Mouse (Mus musculus): ENCODE data around the gene Polr3e. TPM values are rescaled to one million over a fixed set of nuclear protein-coding genes. Genes with fewer than 3 reads are reported as not detected.

Gene Polr3e
- polyA plus RNA-seq, 1 experiment from 2014 or later = 16.6 TPM

- H3K27me3 ChIP-seq (ENCODE audit: control insufficient read depth, insufficient read depth, low read length) = no peaks in the 10 kb centered on the region
- H3K9me3 ChIP-seq (ENCODE audit: control insufficient read depth, low read length) = no peaks in the 10 kb centered on the region
- 4% methylated on average over 39 of the region's 39 CpGs for WGBS
- DNase-seq (ENCODE audit: low spot score) (peak; percentile 48), ATAC-seq (ENCODE audit: low FRiP score) (peak; percentile 51)
- H3K9ac ChIP-seq = peak overlapping the region; percentile 82
- H3K36me3 ChIP-seq (replicated peaks; ENCODE audit: control insufficient read depth, insufficient read depth) = no peaks in the 10 kb centered on the region
- H3K4me1 ChIP-seq (replicated peaks; ENCODE audit: control insufficient read depth, insufficient read depth, low read length) = peaks cover 27% of the 10 kb centered on the region
- peak overlapping the region; percentile 57 for H3K4me2 ChIP-seq (replicated peaks)
- H3K27ac ChIP-seq = peak overlapping the region; percentile 22; the same call in 1 of the 2 replicates
- H3K4me3 ChIP-seq (replicated peaks; ENCODE audit: low read length) = peak overlapping the region; percentile 95
These were observed 63.7 kb downstream of the Polr3e start for GRCm38 (mm10) chr7:120980931-120981924.

- Histone ChIP-seq H3K4me3 (replicated peaks; ENCODE audit: low read length) (peak within 1 kb of the TSS; percentile 95), H3K27me3 (ENCODE audit: control insufficient read depth, insufficient read depth, low read length) (no peaks in the 10 kb centered on the region), H3K9me3 (ENCODE audit: control insufficient read depth, low read length) (no peaks in the 10 kb centered on the region), H3K4me1 (replicated peaks; ENCODE audit: control insufficient read depth, insufficient read depth, low read length) (peaks cover 24% of the 10 kb centered on the region), H3K4me2 (replicated peaks) (peak within 1 kb of the TSS; percentile 59), H3K36me3 (replicated peaks; ENCODE audit: control insufficient read depth, insufficient read depth) (no peaks in the 10 kb centered on the region), H3K9ac (peak within 1 kb of the TSS; percentile 82), H3K27ac (peak within 1 kb of the TSS; percentile 59)
- peak; percentile 100 for DNase-seq (ENCODE audit: low spot score)
- ATAC-seq (ENCODE audit: low FRiP score) = peak; percentile 98
- under 1% methylated on average over 46 of the region's 46 CpGs for WGBS
These were observed 64.8 kb downstream of the Polr3e start, which contains the start of the genes Cdr2 and Mfsd13b for GRCm38 (mm10) chr7:120982200-120982841. Gene Cdr2, minus strand, starts transcription at chr7:120982312. Gene Mfsd13b, plus strand, starts transcription at chr7:120982509.

GRCm38 (mm10) chr7:120982968-120983367 is 65.4 kb downstream of the Polr3e start:
- no peak for ATAC-seq (ENCODE audit: low FRiP score)
- DNase-seq (ENCODE audit: low spot score) = peak; percentile 33
- 13% methylated on average over 7 of the region's 7 CpGs for WGBS
- Histone ChIP-seq H3K9ac (peak overlapping the region; percentile 62), H3K27me3 (ENCODE audit: control insufficient read depth, insufficient read depth, low read length) (no peaks in the 10 kb centered on the region), H3K4me1 (replicated peaks; ENCODE audit: control insufficient read depth, insufficient read depth, low read length) (peaks cover 19% of the 10 kb centered on the region), H3K9me3 (ENCODE audit: control insufficient read depth, low read length) (no peaks in the 10 kb centered on the region), H3K27ac (peak overlapping the region; percentile 59), H3K4me2 (replicated peaks) (peak overlapping the region; percentile 59), H3K4me3 (replicated peaks; ENCODE audit: low read length) (peak overlapping the region; percentile 95), H3K36me3 (replicated peaks; ENCODE audit: control insufficient read depth, insufficient read depth) (no peaks in the 10 kb centered on the region)

DNA sequence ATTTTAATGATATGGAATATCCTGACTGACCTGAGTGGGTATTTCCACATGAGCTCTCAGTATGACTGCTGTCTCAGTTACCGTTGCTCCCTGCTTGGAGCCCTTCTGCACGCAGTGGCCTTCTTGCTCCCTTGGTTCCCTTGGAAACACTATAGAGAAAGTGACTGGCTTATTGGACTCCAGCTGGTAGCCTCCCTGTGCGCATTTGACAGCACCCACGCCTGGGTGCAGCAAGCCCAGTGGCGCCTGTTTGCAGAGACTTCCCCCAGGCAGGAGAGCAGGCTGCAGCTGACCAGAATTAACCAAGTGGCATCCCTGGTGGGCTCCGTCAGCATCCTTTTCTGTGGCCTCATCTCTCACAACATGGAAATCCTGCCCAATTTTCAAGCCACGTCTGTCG is 73.6 kb downstream of the Polr3e start:
- Histone ChIP-seq H3K27me3 (ENCODE audit: control insufficient read depth, insufficient read depth, low read length) (no peaks in the 10 kb centered on the region), H3K36me3 (replicated peaks; ENCODE audit: control insufficient read depth, insufficient read depth) (no peaks in the 10 kb centered on the region), H3K4me3 (replicated peaks; ENCODE audit: low read length) (no peak overlapping the region), H3K9me3 (ENCODE audit: control insufficient read depth, low read length) (no peaks in the 10 kb centered on the region), H3K9ac (no peak overlapping the region), H3K4me1 (replicated peaks; ENCODE audit: control insufficient read depth, insufficient read depth, low read length) (no peaks in the 10 kb centered on the region), H3K4me2 (replicated peaks) (no peak overlapping the region), H3K27ac (no peak overlapping the region)
- DNase-seq (ENCODE audit: low spot score) (no peak), ATAC-seq (ENCODE audit: low FRiP score) (no peak)
- WGBS = 54% methylated on average over 8 of the region's 8 CpGs

Other genes starting within 250 kb of the Polr3e start
- 0.43 and 0.76 TPM in 2 replicates for gene Pdzd9, start 247.4 kb upstream of the Polr3e start, polyA plus RNA-seq (2014; fragmentation: Nextera tagmentation; extraction: Ambion mirVana)
- 13.1 and 13.6 TPM in 2 replicates for gene Mosmo, start 240.1 kb upstream of the Polr3e start, polyA plus RNA-seq (2014; fragmentation: Nextera tagmentation; extraction: Ambion mirVana)
- gene Vwa3a, start 178.4 kb upstream of the Polr3e start, polyA plus RNA-seq (2014; fragmentation: Nextera tagmentation; extraction: Ambion mirVana) = 2.0 and 2.6 TPM in 2 replicates
- not detected in 2 replicates for gene Gm5737, start 105.4 kb upstream of the Polr3e start, polyA plus RNA-seq (2014; fragmentation: Nextera tagmentation; extraction: Ambion mirVana)
- gene Eef2k, start 74.9 kb upstream of the Polr3e start, polyA plus RNA-seq (2014; fragmentation: Nextera tagmentation; extraction: Ambion mirVana) = 15.0 and 15.9 TPM in 2 replicates
- gene Cdr2, start 64.6 kb downstream of the Polr3e start, polyA plus RNA-seq (2014; fragmentation: Nextera tagmentation; extraction: Ambion mirVana) = 19.6 and 23.1 TPM in 2 replicates
- gene Mfsd13b, start 64.8 kb downstream of the Polr3e start, polyA plus RNA-seq (2014; fragmentation: Nextera tagmentation; extraction: Ambion mirVana) = 0.31 and 0.37 TPM in 2 replicates
- gene Mettl9, start 116.7 kb downstream of the Polr3e start, polyA plus RNA-seq (2014; fragmentation: Nextera tagmentation; extraction: Ambion mirVana) = 203 and 209 TPM in 2 replicates
- gene Igsf6, start 156.8 kb downstream of the Polr3e start, polyA plus RNA-seq (2014; fragmentation: Nextera tagmentation; extraction: Ambion mirVana) = 0.82 and 1.5 TPM in 2 replicates
- 0.07 and 0.20 TPM in 2 replicates for gene Otoa, start 163.9 kb downstream of the Polr3e start, polyA plus RNA-seq (2014; fragmentation: Nextera tagmentation; extraction: Ambion mirVana)

Data from hindbrain, embryonic 14.5 days (tissue).